In the genomic region with DNA sequence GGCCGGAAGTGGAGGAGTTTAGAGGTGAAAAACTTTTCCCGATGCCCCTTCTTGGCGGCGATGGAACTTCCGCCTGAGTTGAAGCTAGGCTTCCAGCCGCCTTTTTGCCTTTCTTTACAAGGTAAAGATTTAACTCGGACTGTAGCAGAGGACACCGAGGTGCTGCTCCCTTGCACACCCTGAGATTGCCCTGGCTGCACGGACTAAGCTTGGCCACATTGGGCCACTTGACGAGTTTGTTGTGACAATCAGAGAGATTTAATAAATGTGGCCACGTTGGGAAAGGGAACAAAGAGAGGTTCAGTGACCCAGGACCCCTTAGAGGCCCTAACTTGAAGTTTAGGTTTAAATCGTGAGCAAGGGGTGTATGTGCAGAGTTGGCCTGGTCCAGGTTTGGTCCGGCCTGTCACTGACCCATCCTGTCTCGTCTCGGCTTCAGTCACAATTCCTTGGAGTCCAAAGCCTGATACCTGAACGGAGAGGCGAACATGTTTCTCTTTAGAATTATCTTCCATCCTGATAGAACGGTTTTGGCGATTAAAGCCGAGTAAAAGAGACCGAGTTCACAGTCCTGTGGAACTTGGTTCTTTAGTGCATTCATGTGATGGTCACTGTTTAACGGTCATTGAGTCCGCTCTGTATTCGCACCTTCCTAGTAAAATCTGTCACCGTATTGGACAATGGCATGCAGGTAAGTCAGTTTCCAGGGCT, we compare ENCODE assay signal across 8 mouse cellular contexts. TPM values are rescaled to one million over a fixed set of nuclear protein-coding genes. Genes with fewer than 3 reads are reported as not detected.
A peak's percentile ranks its signal among the peaks of the same experiment; 100 is the strongest.
DNase-seq lines count a peak whose midpoint lies in the region; ATAC-seq and TF ChIP-seq lines count a peak whose summit lies in the region.

No protein-coding gene starts in this region.

- peaks cover 5 to 21% of the 10 kb centered on the region in 2 experiments; a peak in 3 of 4 replicates for H3K4me1 ChIP-seq in heart, embryonic 14.5 days (ENCODE audit: control insufficient read depth in 2 of 2, insufficient read depth in 2 of 2, low read length in 2 of 2)
- H3K4me1 ChIP-seq in bone marrow, adult 2 months (ENCODE audit: control insufficient read depth, insufficient read depth, low read length): peaks cover 3% of the 10 kb centered on the region
- H3K4me1 ChIP-seq in hindbrain, embryonic 13.5 days (replicated peaks): peaks cover 33% of the 10 kb centered on the region
- H3K4me1 ChIP-seq in midbrain, embryonic 11.5 days (ENCODE audit: control insufficient read depth, insufficient read depth, low read length): peaks cover 17% of the 10 kb centered on the region

- no peak for DNase-seq in heart, adult 8-10 months (ENCODE audit: low spot score)
- DNase-seq in midbrain, embryonic 11.5 days (ENCODE audit: low spot score, missing footprints): peak; percentile 92
- DNase-seq in adrenal gland, adult 8-10 months: no peak
- DNase-seq in urinary bladder, adult 18-20 months (ENCODE audit: low spot score in 2 of 2): no peak

- peak overlapping the region; percentile 97 for H3K9ac ChIP-seq in heart, embryonic 14.5 days (ENCODE audit: low read length)
- H3K9ac ChIP-seq in hindbrain, embryonic 13.5 days: peak overlapping the region; percentile 97
- peak overlapping the region; percentile 99 for H3K9ac ChIP-seq in midbrain, embryonic 11.5 days (ENCODE audit: low read length)

- no peak for TF ChIP-seq CTCF in bone marrow, adult 2 months (IDR thresholded peaks at IDR 0.05; ENCODE audit: control insufficient read depth, insufficient read depth, low read length)

- H3K4me2 ChIP-seq in heart, embryonic 14.5 days (ENCODE audit: low read length): peak overlapping the region; percentile 87
- peak overlapping the region; percentile 76 for H3K4me2 ChIP-seq in hindbrain, embryonic 13.5 days
- peak overlapping the region; percentile 80 for H3K4me2 ChIP-seq in midbrain, embryonic 11.5 days

- no peaks in the 10 kb centered on the region for H3K27me3 ChIP-seq in heart, embryonic 14.5 days (ENCODE audit: control insufficient read depth, insufficient read depth, low read length)
- H3K27me3 ChIP-seq in hindbrain, embryonic 13.5 days: no peaks in the 10 kb centered on the region
- no peaks in the 10 kb centered on the region for H3K27me3 ChIP-seq in midbrain, embryonic 11.5 days (ENCODE audit: control insufficient read depth, insufficient read depth, low read length)

- H3K4me3 ChIP-seq in heart, embryonic 14.5 days (ENCODE audit: control insufficient read depth in 1 of 2, insufficient read depth in 1 of 2, low read depth in 1 of 2, low read length in 2 of 2): peak overlapping the region; percentile 74 to 82
- H3K4me3 ChIP-seq in bone marrow, adult 2 months (replicated peaks; ENCODE audit: control insufficient read depth, low read depth, low read length): peak overlapping the region; percentile 91
- H3K4me3 ChIP-seq in hindbrain, embryonic 13.5 days: peak overlapping the region; percentile 78
- H3K4me3 ChIP-seq in midbrain, embryonic 11.5 days (ENCODE audit: low read depth, low read length): peak overlapping the region; percentile 73

- ATAC-seq in heart, embryonic 14.5 days (ENCODE audit: insufficient number of reproducible peaks, insufficient read depth, low FRiP score, low read depth): no peak
- ATAC-seq in hindbrain, embryonic 13.5 days (ENCODE audit: low FRiP score): peak; percentile 27; the same call in 1 of the 2 replicates
- ATAC-seq in midbrain, embryonic 11.5 days (ENCODE audit: low FRiP score): peak; percentile 8; the same call in 1 of the 2 replicates
- no peak for ATAC-seq in erythroid progenitor cell, adult 5-6 weeks (replicated peaks; ENCODE audit: low FRiP score, poor library complexity, severe bottlenecking)

- WGBS in heart, embryonic 14.5 days: 36% methylated on average over 25 of the region's 25 CpGs
- WGBS in bone marrow, adult 2 months: 39% methylated on average over 25 of the region's 25 CpGs
- WGBS in hindbrain, embryonic 13.5 days: 39% methylated on average over 25 of the region's 25 CpGs
- 40% methylated on average over 25 of the region's 25 CpGs for WGBS in midbrain, embryonic 11.5 days

- peak overlapping the region; percentile 96 to 98 for H3K27ac ChIP-seq in heart, embryonic 14.5 days (replicated peaks in 1 of 2; ENCODE audit: control insufficient read depth in 1 of 2, insufficient read depth in 1 of 2, low read depth in 2 of 2, low read length in 2 of 2)
- H3K27ac ChIP-seq in bone marrow, adult 2 months (ENCODE audit: control insufficient read depth, insufficient read depth, low read depth, low read length, poor library complexity): peak overlapping the region; percentile 93
- peak overlapping the region; percentile 99 for H3K27ac ChIP-seq in hindbrain, embryonic 13.5 days
- H3K27ac ChIP-seq in midbrain, embryonic 11.5 days (ENCODE audit: low read depth, low read length): peak overlapping the region; percentile 99

- no peaks in the 10 kb centered on the region for H3K9me3 ChIP-seq in heart, embryonic 14.5 days (ENCODE audit: control insufficient read depth, low read length)
- no peaks in the 10 kb centered on the region for H3K9me3 ChIP-seq in hindbrain, embryonic 13.5 days
- no peaks in the 10 kb centered on the region for H3K9me3 ChIP-seq in midbrain, embryonic 11.5 days (ENCODE audit: control insufficient read depth, low read length)

- peaks cover 9% of the 10 kb centered on the region; the same call in 1 of the 2 replicates for H3K36me3 ChIP-seq in heart, embryonic 14.5 days (ENCODE audit: control insufficient read depth, insufficient read depth, low read length)
- no peaks in the 10 kb centered on the region for H3K36me3 ChIP-seq in hindbrain, embryonic 13.5 days
- H3K36me3 ChIP-seq in midbrain, embryonic 11.5 days (ENCODE audit: control insufficient read depth, insufficient read depth, low read length): no peaks in the 10 kb centered on the region

- no peak for TF ChIP-seq POLR2A in bone marrow, adult 2 months (IDR thresholded peaks at IDR 0.05; ENCODE audit: borderline replicate concordance, control insufficient read depth, low read depth, low read length)

RNA-seq across cellular contexts. Expression of gene Rcbtb2, which starts 21.0 kb away (rescaled TPM):
- 66.0 and 70.8 TPM in 2 replicates for polyA plus RNA-seq in heart, embryonic 14.5 days (2014; fragmentation: Nextera tagmentation; extraction: Ambion mirVana)
- total RNA-seq in heart, adult 8-10 months (2022): 10 to 100 TPM; 18.2 to 30.9 (median 21.1) TPM
- polyA plus RNA-seq in bone marrow, adult 2 months (2011; ENCODE audit: insufficient read depth, insufficient read length, low replicate concordance, missing spikeins): 11.1 and 18.3 TPM in 2 replicates
- polyA plus RNA-seq in hindbrain, embryonic 13.5 days (2015; fragmentation: Nextera tagmentation; extraction: Ambion mirVana): 88.0 and 88.8 TPM in 2 replicates
- 169 and 177 TPM in 2 replicates for polyA plus RNA-seq in midbrain, embryonic 11.5 days (2014; fragmentation: Nextera tagmentation; extraction: Ambion mirVana)
- total RNA-seq in erythroid progenitor cell, adult 5-6 weeks (2015; ENCODE audit: low replicate concordance): 4.2 and 11.5 TPM in 2 replicates
- 4.5 and 10.4 TPM in 2 replicates for total RNA-seq in erythroid progenitor cell, adult 5-6 weeks (2017; ENCODE audit: low replicate concordance)
- total RNA-seq in adrenal gland, adult 8-10 months (2022): 10 to 100 TPM; 30.0 to 45.1 (median 35.5) TPM

Comparison
In these comparisons a context has a peak if more than half of its experiments do, and no peak if none do; other contexts are left out.
1. ATAC-seq: peak in hindbrain, embryonic 13.5 days (single experiment) and midbrain, embryonic 11.5 days (single experiment); none in heart, embryonic 14.5 days (single experiment) and erythroid progenitor cell, adult 5-6 weeks (single experiment).
2. Peak in every context shown above with its lines, with median percentiles within 50 percentile points of each other: H3K27ac ChIP-seq, H3K4me2 ChIP-seq, H3K4me3 ChIP-seq and H3K9ac ChIP-seq.